Mouse (Mus musculus) liver, embryonic 18 days (tissue): ENCODE data around the gene Cyp2d34. TPM values are rescaled to one million over a fixed set of nuclear protein-coding genes. Genes with fewer than 3 reads are reported as not detected.

Source experiments
- polyA plus RNA-seq: library from polyadenylated mRNA; depleted of rRNA; stranded (reverse); fragments of >200 nt; gene quantifications from 2 replicates; pipeline ENCODE4 v1.2.3, GENCODE M21; 2012; rRNA removed

Gene Cyp2d34
- not detected in 2 replicates for polyA plus RNA-seq

GRCm38 (mm10) chr15:82620531-82621202, at the start of gene Cyp2d34:
Gene Cyp2d34, minus strand, starts transcription at chr15:82620946.

Other genes starting within 250 kb of the Cyp2d34 start
- gene Cyp2d22, start 240.7 kb downstream of the Cyp2d34 start, polyA plus RNA-seq = 45.3 and 51.9 TPM in 2 replicates
- gene Cyp2d11, start 226.9 kb downstream of the Cyp2d34 start, polyA plus RNA-seq = 0.31 and 0.43 TPM in 2 replicates
- gene Cyp2d10, start 213.8 kb downstream of the Cyp2d34 start, polyA plus RNA-seq = 139 and 151 TPM in 2 replicates
- gene Cyp2d9, start 187.5 kb downstream of the Cyp2d34 start, polyA plus RNA-seq = 64.7 and 68.7 TPM in 2 replicates
- 0.02 TPM in 1 of 2 replicates, not detected in the other for gene Cyp2d12, start 65.9 kb downstream of the Cyp2d34 start, polyA plus RNA-seq
- 0.15 and 0.31 TPM in 2 replicates for gene Cyp2d40, start 143.2 kb upstream of the Cyp2d34 start, polyA plus RNA-seq
- gene Cyp2d26, start 173.3 kb upstream of the Cyp2d34 start, polyA plus RNA-seq = 915 and 932 TPM in 2 replicates